Mouse (Mus musculus) liver, postnatal 0 days (tissue): ENCODE data around the gene Rangap1. TPM values are rescaled to one million over a fixed set of nuclear protein-coding genes. Genes with fewer than 3 reads are reported as not detected.
A peak's percentile ranks its signal among the peaks of the same experiment; 100 is the strongest.
"Not testable (repeated sequence)": the region's sequence is repeated elsewhere in the genome, so short reads cannot be mapped to it uniquely, and the experiment has no call there.

Experiments
- ATAC-seq: fragments of 200-750 bp; cut with Nextera tagmentation; 2 replicates; pipeline ENCODE4 v1.8.0; 2017; ENCODE audit warnings: mild to moderate bottlenecking, moderate library complexity
- DNase-seq: peaks from one replicate; pipeline ENCODE4 v3.0.0-alpha.2; 2016
- H3K27ac ChIP-seq: fragments of 300-500 bp; sonication (generic); 2 replicates; pipeline ENCODE4 v1.5.1; 2014; ENCODE audit warnings: antibody characterized with exemption, moderate library complexity, mild to moderate bottlenecking, low read depth
- H3K27me3 ChIP-seq: fragments of 300-500 bp; sonication (generic); 2 replicates; pipeline ENCODE4 v1.6.1; 2014; ENCODE audit warnings: low read length, control low read depth, mixed read lengths; ENCODE audit not compliant: insufficient read depth
- H3K36me3 ChIP-seq: fragments of 300-500 bp; sonication (generic); replicated peaks from 2 replicates; pipeline ENCODE4 v1.6.1; 2014; ENCODE audit warnings: mild to moderate bottlenecking, control low read depth, low read length, moderate library complexity, mixed read lengths; ENCODE audit not compliant: insufficient read depth
- H3K4me1 ChIP-seq: fragments of 300-500 bp; sonication (generic); 2 replicates; pipeline ENCODE4 v1.6.1; 2014; ENCODE audit warnings: antibody characterized with exemption, mild to moderate bottlenecking, control low read depth; ENCODE audit not compliant: insufficient read depth
- H3K4me2 ChIP-seq: fragments of 300-500 bp; sonication (generic); 2 replicates; pipeline ENCODE4 v1.6.1; 2014; ENCODE audit warnings: low read depth, mild to moderate bottlenecking, low read length, moderate library complexity, mixed read lengths
- H3K4me3 ChIP-seq: fragments of 300-500 bp; sonication (generic); 2 replicates; pipeline ENCODE4 v1.5.1; 2014; ENCODE audit warnings: low read depth, low read length
- H3K9ac ChIP-seq: fragments of 300-500 bp; sonication (generic); replicated peaks from 2 replicates; pipeline ENCODE4 v1.6.1; 2014; ENCODE audit warnings: mild to moderate bottlenecking, moderate library complexity
- H3K9me3 ChIP-seq: fragments of 300-500 bp; sonication (generic); 2 replicates; pipeline ENCODE4 v1.6.1; 2016; ENCODE audit warnings: mild to moderate bottlenecking, control low read depth, low read length, mixed read lengths
- CTCF ChIP-seq: sonication (generic); IDR thresholded peaks from 2 replicates; pipeline ENCODE4 v1.5.1; 2016; ENCODE audit warnings: antibody characterized with exemption, low read depth
- EP300 ChIP-seq: IDR thresholded peaks from 2 replicates; pipeline ENCODE4 v1.6.1; 2016; ENCODE audit warnings: antibody characterized with exemption, low read depth, mild to moderate bottlenecking
- WGBS: fragments of 180-500 bp; shearing (Covaris S2); extraction: QIAGEN DNeasy Blood & Tissue Kit; methylation state at CpG from one replicate; pipeline ENCODE4 v1.1.7; 2014; ENCODE audit not compliant: insufficient replicate concordance; 5-methylcytosine and 5-hydroxymethylcytosine counted together
- polyA plus RNA-seq: library from polyadenylated mRNA; unstranded; fragments of >200 nt; fragmentation: Nextera tagmentation; extraction: Ambion mirVana; gene quantifications from 2 replicates; pipeline ENCODE4 v1.2.1, GENCODE M21; 2015

Gene Rangap1
- polyA plus RNA-seq, 1 experiment from 2014 or later, result 38.0 TPM

- Histone ChIP-seq H3K9me3 (no peaks in the 10 kb centered on the region), H3K36me3 (0 out of 2 replicates have a peak, but pooled peaks cover 5% of the 10 kb centered on the region), H3K9ac (no peak overlapping the region), H3K27me3 (no peaks in the 10 kb centered on the region), H3K27ac (no peak overlapping the region), H3K4me2 (no peak overlapping the region), H3K4me1 (no peaks in the 10 kb centered on the region), H3K4me3 (no peak overlapping the region)
- 77% methylated on average over 9 of the region's 9 CpGs for WGBS
- DNase-seq (no peak), ATAC-seq (no peak)
- no peak for TF ChIP-seq CTCF
- TF ChIP-seq EP300, result no peak
Observed at GRCm38 (mm10) chr15:81753669-81754068, 8.3 kb upstream of the Rangap1 start.

DNA sequence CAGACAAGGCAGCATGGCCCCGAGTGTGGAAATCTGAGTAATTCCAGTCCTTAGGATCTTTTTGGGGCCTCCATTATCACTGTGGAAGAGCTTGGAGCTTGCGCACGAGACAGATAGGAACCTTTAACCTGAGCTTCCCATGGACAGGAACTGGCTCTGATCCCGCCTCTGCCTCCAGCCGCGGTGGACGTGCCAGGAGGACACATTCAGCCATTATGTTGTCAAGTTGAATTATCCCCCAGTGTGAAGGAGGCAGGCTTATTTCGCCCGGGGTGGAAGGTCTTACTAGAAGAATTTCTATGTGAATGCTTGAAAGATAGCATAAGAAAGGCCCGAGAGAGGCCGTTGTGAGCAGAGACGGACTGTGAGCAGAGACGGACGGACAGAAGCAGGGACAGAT lies 4.4 kb upstream of the Rangap1 start:
- 69% methylated on average over 14 of the region's 14 CpGs for WGBS
- Histone ChIP-seq H3K27me3 (no peaks in the 10 kb centered on the region), H3K9ac (no peak overlapping the region), H3K9me3 (no peaks in the 10 kb centered on the region), H3K27ac (no peak overlapping the region), H3K4me1 (0 out of 2 replicates have a peak, but pooled peaks cover 3% of the 10 kb centered on the region), H3K4me3 (no peak overlapping the region), H3K36me3 (no peaks in the 10 kb centered on the region), H3K4me2 (no peak overlapping the region; the same call in 1 of the 2 replicates)
- ATAC-seq (no peak), DNase-seq (no peak)
- TF ChIP-seq CTCF, result no peak
- no peak for TF ChIP-seq EP300

- Histone ChIP-seq H3K4me3 (peak overlapping the region; percentile 83), H3K9ac (peak overlapping the region; percentile 91), H3K27me3 (no peaks in the 10 kb centered on the region), H3K9me3 (no peaks in the 10 kb centered on the region), H3K4me2 (peak overlapping the region; percentile 87), H3K27ac (peak overlapping the region; percentile 84), H3K4me1 (peaks cover 9% of the 10 kb centered on the region; the same call in 1 of the 2 replicates), H3K36me3 (no peaks in the 10 kb centered on the region)
- ATAC-seq, result peak; percentile 64
- WGBS, result under 1% methylated on average over 31 of the region's 33 CpGs
- no peak for TF ChIP-seq CTCF
- no peak; the same call in 1 of the 2 replicates for TF ChIP-seq EP300
- DNase-seq, result peak; percentile 67
Observed at GRCm38 (mm10) chr15:81745601-81746114, 328 bp upstream of the Rangap1 start.

- H3K4me1 ChIP-seq, DNase-seq, H3K9me3 ChIP-seq, ATAC-seq, H3K4me3 ChIP-seq, H3K36me3 ChIP-seq, H3K27me3 ChIP-seq, H3K9ac ChIP-seq, H3K27ac ChIP-seq, H3K4me2 ChIP-seq: not testable (repeated sequence)
- TF ChIP-seq CTCF, result peak; percentile 35
- WGBS, result 34% methylated on average over 2 of the region's 2 CpGs
Observed at GRCm38 (mm10) chr15:81742368-81742767, 3.0 kb downstream of the Rangap1 start.

GRCm38 (mm10) chr15:81739924-81740323 lies 5.4 kb downstream of the Rangap1 start:
- no peak overlapping the region for H3K4me2 ChIP-seq
- no peak overlapping the region for H3K27ac ChIP-seq
- H3K9me3 ChIP-seq, result no peaks in the 10 kb centered on the region
- DNase-seq, result no peak
- H3K4me3 ChIP-seq, result no peak overlapping the region
- no peaks in the 10 kb centered on the region for H3K36me3 ChIP-seq
- TF ChIP-seq CTCF (peak; percentile 46), EP300 (no peak)
- ATAC-seq, result no peak
- no peaks in the 10 kb centered on the region for H3K27me3 ChIP-seq
- H3K4me1 ChIP-seq, result peaks cover 6% of the 10 kb centered on the region; the same call in 1 of the 2 replicates
- H3K9ac ChIP-seq, result no peak overlapping the region
- 26% methylated on average over 2 of the region's 2 CpGs for WGBS

DNA sequence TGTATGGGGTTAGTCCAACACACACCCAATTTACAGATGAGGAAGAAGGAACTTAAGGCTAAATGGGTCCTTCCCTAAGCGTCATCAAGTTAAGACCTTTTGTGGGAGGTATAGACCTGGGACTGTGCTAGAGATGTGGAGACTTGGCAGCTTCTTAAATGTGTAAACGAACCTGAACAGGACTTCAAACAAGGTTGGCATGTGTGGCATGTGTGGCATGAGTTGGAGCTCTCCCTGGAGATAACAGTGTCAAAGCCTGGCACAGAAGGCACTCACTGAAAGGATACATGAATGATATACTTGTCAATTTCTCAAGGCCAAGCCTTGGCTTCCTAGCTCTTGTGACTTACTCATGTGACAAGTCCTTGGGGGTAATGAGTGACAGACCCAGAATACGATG lies 6.0 kb downstream of the Rangap1 start:
- no peaks in the 10 kb centered on the region for H3K36me3 ChIP-seq
- H3K9me3 ChIP-seq, result no peaks in the 10 kb centered on the region
- TF ChIP-seq EP300 (no peak), CTCF (no peak)
- WGBS, result 72% methylated on average over 3 of the region's 3 CpGs
- no peaks in the 10 kb centered on the region for H3K27me3 ChIP-seq
- H3K9ac ChIP-seq, result no peak overlapping the region
- no peak overlapping the region for H3K27ac ChIP-seq
- H3K4me3 ChIP-seq, result no peak overlapping the region
- ATAC-seq (no peak), DNase-seq (no peak)
- peaks cover 2% of the 10 kb centered on the region; the same call in 1 of the 2 replicates for H3K4me1 ChIP-seq
- no peak overlapping the region for H3K4me2 ChIP-seq

DNA sequence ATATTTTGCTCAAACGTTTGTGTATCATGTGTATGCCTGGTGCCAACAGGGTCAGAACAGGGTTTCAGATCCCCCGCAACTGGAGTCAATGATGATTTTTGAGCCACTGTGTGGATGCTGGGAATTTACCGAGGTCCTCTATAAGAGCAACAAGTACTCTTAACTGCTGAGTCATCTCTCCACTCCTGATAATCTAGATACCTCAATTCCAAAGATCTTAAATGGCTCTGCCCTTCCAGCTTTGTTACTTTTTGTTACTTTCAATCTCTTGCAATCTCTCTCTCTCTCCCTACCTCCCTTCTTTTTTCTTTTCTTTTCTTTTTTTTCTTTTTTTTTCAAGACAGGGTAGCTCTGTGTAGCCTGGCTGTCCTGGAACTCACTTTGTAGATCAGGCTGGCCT lies 10.3 kb downstream of the Rangap1 start:
- Histone ChIP-seq H3K9me3 (no peaks in the 10 kb centered on the region), H3K4me2 (no peak overlapping the region), H3K4me3 (no peak overlapping the region), H3K4me1 (no peaks in the 10 kb centered on the region), H3K27ac (no peak overlapping the region), H3K27me3 (no peaks in the 10 kb centered on the region), H3K36me3 (no peaks in the 10 kb centered on the region), H3K9ac (no peak overlapping the region)
- TF ChIP-seq CTCF (no peak), EP300 (no peak)
- WGBS, result 41% methylated on average over 3 of the region's 3 CpGs
- DNase-seq (no peak), ATAC-seq (no peak)
